Mouse (Mus musculus): ENCODE results near the gene Ifitm10. TPM values are rescaled to one million over a fixed set of nuclear protein-coding genes. Genes with fewer than 3 reads are reported as not detected.

Gene Ifitm10
- polyA plus RNA-seq (2015; fragmentation: Nextera tagmentation; extraction: Ambion mirVana), result 1.6 and 2.0 TPM in 2 replicates

- ATAC-seq (ENCODE audit: low read depth), result no peak
- Histone ChIP-seq H3K9me3 (replicated peaks; ENCODE audit: control insufficient read depth, low read length) (no peaks in the 10 kb centered on the region), H3K27me3 (ENCODE audit: control insufficient read depth, insufficient read depth, low read depth, low read length) (peaks cover 44% of the 10 kb centered on the region), H3K27ac (ENCODE audit: low read length) (no peak within 1 kb of the TSS), H3K4me1 (ENCODE audit: control insufficient read depth, low read depth, low read length) (peaks cover 41% of the 10 kb centered on the region), H3K36me3 (ENCODE audit: control insufficient read depth, insufficient read depth) (peaks cover 27% of the 10 kb centered on the region), H3K4me3 (ENCODE audit: low read depth, low read length) (peak within 1 kb of the TSS; percentile 54), H3K4me2 (ENCODE audit: low read depth, low read length) (peak within 1 kb of the TSS; percentile 59; the same call in 1 of the 2 replicates), H3K9ac (ENCODE audit: low read depth, low read length) (no peak within 1 kb of the TSS)
- 71% methylated on average over 8 of the region's 8 CpGs for WGBS (ENCODE audit: insufficient replicate concordance)
Measured at GRCm38 (mm10) chr7:142373641-142374412, at the start of gene Ifitm10. Ifitm10 (minus strand) TSS chr7:142373753.

GRCm38 (mm10) chr7:142421826-142422225, 48.3 kb upstream of the Ifitm10 start:
- Histone ChIP-seq H3K9ac (ENCODE audit: low read depth, low read length) (no peak overlapping the region), H3K27me3 (ENCODE audit: control insufficient read depth, insufficient read depth, low read depth, low read length) (no peaks in the 10 kb centered on the region), H3K9me3 (replicated peaks; ENCODE audit: control insufficient read depth, low read length) (no peaks in the 10 kb centered on the region), H3K4me1 (ENCODE audit: control insufficient read depth, low read depth, low read length) (peaks cover 36% of the 10 kb centered on the region), H3K4me2 (ENCODE audit: low read depth, low read length) (no peak overlapping the region), H3K36me3 (ENCODE audit: control insufficient read depth, insufficient read depth) (no peaks in the 10 kb centered on the region), H3K27ac (ENCODE audit: low read length) (peak overlapping the region; percentile 93), H3K4me3 (ENCODE audit: low read depth, low read length) (no peak overlapping the region)
- ATAC-seq (ENCODE audit: low read depth), result peak; percentile 68
- 44% methylated on average over 2 of the region's 2 CpGs for WGBS (ENCODE audit: insufficient replicate concordance)

DNA sequence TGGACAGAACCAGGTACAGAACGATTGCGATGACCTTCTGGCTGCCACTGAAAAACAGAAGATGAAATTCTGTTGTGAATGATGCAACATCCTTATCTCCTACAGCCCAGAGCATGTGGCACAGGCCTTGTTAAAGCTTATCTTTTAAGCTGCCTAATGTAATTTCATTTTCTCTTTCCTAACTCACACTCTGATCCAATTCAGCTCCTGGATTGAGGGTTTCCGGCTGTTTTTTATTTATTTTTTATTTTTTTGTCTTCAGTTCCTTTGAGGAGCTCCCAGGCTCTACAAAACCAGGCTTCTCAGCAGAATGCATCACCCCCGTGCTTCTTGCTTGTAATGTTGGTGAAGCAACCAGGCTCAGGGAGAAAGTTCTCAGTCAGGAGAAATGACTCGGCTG, 46.3 kb upstream of the Ifitm10 start:
- WGBS (ENCODE audit: insufficient replicate concordance), result 18% methylated on average over 5 of the region's 5 CpGs

DNA sequence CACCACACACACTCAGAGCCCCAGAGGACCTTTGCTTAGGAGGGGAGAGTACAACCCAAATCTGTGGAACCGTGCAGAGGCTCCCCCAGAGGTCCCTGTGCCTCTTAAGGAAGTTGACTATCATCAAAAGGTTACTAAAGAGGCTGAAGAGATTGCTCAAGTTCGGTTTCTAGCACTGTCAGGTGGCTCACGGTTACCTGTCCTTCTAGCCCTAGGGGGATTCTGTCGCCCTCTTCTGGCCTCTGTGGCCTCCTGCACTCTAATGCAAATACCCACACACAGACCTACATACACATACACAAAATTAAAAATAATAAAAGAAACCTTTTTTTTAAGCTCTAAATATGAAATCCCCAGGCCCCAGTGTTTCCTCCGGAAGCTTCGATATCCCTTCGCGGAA, 45.1 kb upstream of the Ifitm10 start:
- ATAC-seq (ENCODE audit: low read depth), result no peak
- 93% methylated on average over 8 of the region's 8 CpGs for WGBS (ENCODE audit: insufficient replicate concordance)
- H3K27ac ChIP-seq (ENCODE audit: low read length), result peak overlapping the region; percentile 93; the same call in 1 of the 2 replicates
- H3K27me3 ChIP-seq (ENCODE audit: control insufficient read depth, insufficient read depth, low read depth, low read length), result no peaks in the 10 kb centered on the region
- no peak overlapping the region for H3K4me2 ChIP-seq (ENCODE audit: low read depth, low read length)
- H3K9me3 ChIP-seq (replicated peaks; ENCODE audit: control insufficient read depth, low read length), result no peaks in the 10 kb centered on the region
- H3K4me1 ChIP-seq (ENCODE audit: control insufficient read depth, low read depth, low read length), result peaks cover 36% of the 10 kb centered on the region
- H3K9ac ChIP-seq (ENCODE audit: low read depth, low read length), result no peak overlapping the region
- no peak overlapping the region for H3K4me3 ChIP-seq (ENCODE audit: low read depth, low read length)
- no peaks in the 10 kb centered on the region for H3K36me3 ChIP-seq (ENCODE audit: control insufficient read depth, insufficient read depth)

More for the DNA sequence above, 46.3 kb upstream of the Ifitm10 start:
- H3K4me3 ChIP-seq (ENCODE audit: low read depth, low read length), result peak overlapping the region; percentile 27
- peak overlapping the region; percentile 93 for H3K27ac ChIP-seq (ENCODE audit: low read length)
- H3K4me1 ChIP-seq (ENCODE audit: control insufficient read depth, low read depth, low read length), result peaks cover 36% of the 10 kb centered on the region
- no peaks in the 10 kb centered on the region for H3K27me3 ChIP-seq (ENCODE audit: control insufficient read depth, insufficient read depth, low read depth, low read length)
- H3K9me3 ChIP-seq (replicated peaks; ENCODE audit: control insufficient read depth, low read length), result no peaks in the 10 kb centered on the region
- H3K36me3 ChIP-seq (ENCODE audit: control insufficient read depth, insufficient read depth), result no peaks in the 10 kb centered on the region
- H3K9ac ChIP-seq (ENCODE audit: low read depth, low read length), result peak overlapping the region; percentile 56
- peak; percentile 91 for ATAC-seq (ENCODE audit: low read depth)
- H3K4me2 ChIP-seq (ENCODE audit: low read depth, low read length), result peak overlapping the region; percentile 50

GRCm38 (mm10) chr7:142418027-142418426, 44.5 kb upstream of the Ifitm10 start:
- peak overlapping the region; percentile 13; the same call in 1 of the 2 replicates for H3K27ac ChIP-seq (ENCODE audit: low read length)
- H3K4me1 ChIP-seq (ENCODE audit: control insufficient read depth, low read depth, low read length), result peaks cover 42% of the 10 kb centered on the region
- no peak overlapping the region for H3K4me2 ChIP-seq (ENCODE audit: low read depth, low read length)
- no peak overlapping the region for H3K4me3 ChIP-seq (ENCODE audit: low read depth, low read length)
- H3K27me3 ChIP-seq (ENCODE audit: control insufficient read depth, insufficient read depth, low read depth, low read length), result no peaks in the 10 kb centered on the region
- no peaks in the 10 kb centered on the region for H3K36me3 ChIP-seq (ENCODE audit: control insufficient read depth, insufficient read depth)
- no peak overlapping the region for H3K9ac ChIP-seq (ENCODE audit: low read depth, low read length)
- H3K9me3 ChIP-seq (replicated peaks; ENCODE audit: control insufficient read depth, low read length), result no peaks in the 10 kb centered on the region
- no peak for ATAC-seq (ENCODE audit: low read depth)
- WGBS (ENCODE audit: insufficient replicate concordance), result 94% methylated on average over 2 of the region's 2 CpGs

DNA sequence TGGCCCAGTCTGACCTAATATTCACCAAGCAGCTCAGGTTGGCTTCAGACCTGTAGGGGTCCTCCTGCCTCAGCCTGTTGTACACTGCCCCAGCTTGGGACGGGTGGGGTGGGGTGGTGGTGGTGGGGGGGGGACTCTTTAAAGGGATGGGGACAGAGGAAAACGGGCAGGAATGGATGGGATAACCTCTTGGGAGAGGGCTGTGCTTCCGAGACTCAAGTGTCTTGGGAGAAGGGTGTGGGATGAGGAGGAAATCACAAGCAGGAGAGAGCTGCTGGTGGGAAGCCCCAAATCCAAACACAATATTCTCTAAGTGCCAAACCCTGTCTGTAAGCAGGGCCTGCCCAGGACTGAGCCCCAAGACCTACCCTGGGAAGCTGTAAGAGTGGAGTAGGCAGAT, 42.7 kb upstream of the Ifitm10 start:
- Histone ChIP-seq H3K4me2 (ENCODE audit: low read depth, low read length) (no peak overlapping the region), H3K9me3 (replicated peaks; ENCODE audit: control insufficient read depth, low read length) (no peaks in the 10 kb centered on the region), H3K27me3 (ENCODE audit: control insufficient read depth, insufficient read depth, low read depth, low read length) (no peaks in the 10 kb centered on the region), H3K9ac (ENCODE audit: low read depth, low read length) (no peak overlapping the region), H3K4me1 (ENCODE audit: control insufficient read depth, low read depth, low read length) (peaks cover 32% of the 10 kb centered on the region), H3K36me3 (ENCODE audit: control insufficient read depth, insufficient read depth) (no peaks in the 10 kb centered on the region), H3K27ac (ENCODE audit: low read length) (no peak overlapping the region), H3K4me3 (ENCODE audit: low read depth, low read length) (no peak overlapping the region)
- no peak for ATAC-seq (ENCODE audit: low read depth)
- WGBS (ENCODE audit: insufficient replicate concordance), result 79% methylated on average over 3 of the region's 3 CpGs

GRCm38 (mm10) chr7:142415314-142415713, 41.8 kb upstream of the Ifitm10 start:
- Histone ChIP-seq H3K27ac (ENCODE audit: low read length) (no peak overlapping the region), H3K27me3 (ENCODE audit: control insufficient read depth, insufficient read depth, low read depth, low read length) (no peaks in the 10 kb centered on the region), H3K36me3 (ENCODE audit: control insufficient read depth, insufficient read depth) (no peaks in the 10 kb centered on the region), H3K4me3 (ENCODE audit: low read depth, low read length) (no peak overlapping the region), H3K9ac (ENCODE audit: low read depth, low read length) (no peak overlapping the region), H3K4me1 (ENCODE audit: control insufficient read depth, low read depth, low read length) (peaks cover 23% of the 10 kb centered on the region), H3K9me3 (replicated peaks; ENCODE audit: control insufficient read depth, low read length) (no peaks in the 10 kb centered on the region), H3K4me2 (ENCODE audit: low read depth, low read length) (no peak overlapping the region)
- ATAC-seq (ENCODE audit: low read depth), result no peak
- WGBS (ENCODE audit: insufficient replicate concordance), result 51% methylated on average over 4 of the region's 4 CpGs

DNA sequence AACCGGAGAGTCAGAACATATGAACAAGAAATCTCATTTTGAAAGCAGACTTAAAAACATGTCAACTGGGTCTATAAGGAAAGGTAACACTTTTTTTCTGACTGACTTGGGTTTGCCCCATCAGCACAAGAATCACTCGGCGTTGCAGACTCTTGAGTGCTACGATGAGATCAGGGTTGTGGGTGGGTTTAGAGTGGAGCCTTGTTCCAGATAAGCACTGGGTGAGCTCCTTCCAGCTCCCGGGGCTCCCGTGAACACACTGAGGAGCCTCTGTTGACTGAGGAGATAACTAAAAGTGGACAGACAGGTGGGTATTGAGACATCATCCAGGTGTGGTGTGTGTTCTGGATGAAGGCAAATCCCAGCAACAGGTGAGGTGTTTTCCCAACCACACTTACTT, 39.7 kb upstream of the Ifitm10 start:
- H3K27ac ChIP-seq (ENCODE audit: low read length), result no peak overlapping the region
- 33% methylated on average over 6 of the region's 6 CpGs for WGBS (ENCODE audit: insufficient replicate concordance)
- H3K9me3 ChIP-seq (replicated peaks; ENCODE audit: control insufficient read depth, low read length), result no peaks in the 10 kb centered on the region
- H3K4me2 ChIP-seq (ENCODE audit: low read depth, low read length), result no peak overlapping the region
- H3K27me3 ChIP-seq (ENCODE audit: control insufficient read depth, insufficient read depth, low read depth, low read length), result no peaks in the 10 kb centered on the region
- no peak overlapping the region for H3K4me3 ChIP-seq (ENCODE audit: low read depth, low read length)
- ATAC-seq (ENCODE audit: low read depth), result peak; percentile 84
- no peak overlapping the region for H3K9ac ChIP-seq (ENCODE audit: low read depth, low read length)
- no peaks in the 10 kb centered on the region for H3K36me3 ChIP-seq (ENCODE audit: control insufficient read depth, insufficient read depth)
- peaks cover 14% of the 10 kb centered on the region for H3K4me1 ChIP-seq (ENCODE audit: control insufficient read depth, low read depth, low read length)

GRCm38 (mm10) chr7:142409603-142410002, 36.0 kb upstream of the Ifitm10 start:
- H3K9me3 ChIP-seq (replicated peaks; ENCODE audit: control insufficient read depth, low read length), result no peaks in the 10 kb centered on the region
- H3K4me1 ChIP-seq (ENCODE audit: control insufficient read depth, low read depth, low read length), result peaks cover 14% of the 10 kb centered on the region
- H3K36me3 ChIP-seq (ENCODE audit: control insufficient read depth, insufficient read depth), result no peaks in the 10 kb centered on the region
- no peak overlapping the region for H3K4me2 ChIP-seq (ENCODE audit: low read depth, low read length)
- no peak overlapping the region for H3K4me3 ChIP-seq (ENCODE audit: low read depth, low read length)
- WGBS (ENCODE audit: insufficient replicate concordance), result 72% methylated on average over 3 of the region's 3 CpGs
- ATAC-seq (ENCODE audit: low read depth), result no peak
- H3K9ac ChIP-seq (ENCODE audit: low read depth, low read length), result no peak overlapping the region
- H3K27ac ChIP-seq (ENCODE audit: low read length), result no peak overlapping the region
- no peaks in the 10 kb centered on the region for H3K27me3 ChIP-seq (ENCODE audit: control insufficient read depth, insufficient read depth, low read depth, low read length)
